Mouse (Mus musculus) right cerebral cortex, postnatal 36 days (tissue): ENCODE measurements around the gene Trio.

Experiments used
- DNase-seq, 2 experiments: peaks; one replicate each; pipeline ENCODE4 v3.0.0; 2022; ENCODE audit warnings: low spot score in 2 of 2, mixed read lengths in 1 of 2

Gene Trio

GRCm38 (mm10) chr15:27992596-27992995 lies 33.1 kb downstream of the Trio start:
- no peak for DNase-seq

- DNase-seq, result no peak
Measured at GRCm38 (mm10) chr15:27991892-27992593, 33.6 kb downstream of the Trio start.

GRCm38 (mm10) chr15:27991066-27991701 lies 34.5 kb downstream of the Trio start:
- no peak for DNase-seq

- DNase-seq, result no peak
Measured at GRCm38 (mm10) chr15:27987979-27988378, 37.7 kb downstream of the Trio start.

GRCm38 (mm10) chr15:27984881-27985280 lies 40.8 kb downstream of the Trio start:
- DNase-seq, result no peak

- DNase-seq, result no peak
Measured at GRCm38 (mm10) chr15:27981764-27982500, 43.7 kb downstream of the Trio start.

- no peak for DNase-seq
Measured at GRCm38 (mm10) chr15:27981258-27981657, 44.4 kb downstream of the Trio start.

GRCm38 (mm10) chr15:27980436-27980835 lies 45.2 kb downstream of the Trio start:
- DNase-seq, result no peak

GRCm38 (mm10) chr15:27976950-27977349 lies 48.7 kb downstream of the Trio start:
- no peak for DNase-seq

GRCm38 (mm10) chr15:27976366-27976765 lies 49.3 kb downstream of the Trio start:
- no peak for DNase-seq

- no peak for DNase-seq
Measured at GRCm38 (mm10) chr15:27974637-27975036, 51.0 kb downstream of the Trio start.

- DNase-seq, result no peak
Measured at GRCm38 (mm10) chr15:27968183-27968582, 57.5 kb downstream of the Trio start.

- DNase-seq, result no peak
Measured at GRCm38 (mm10) chr15:27967128-27967876, 58.3 kb downstream of the Trio start.

- DNase-seq, result no peak
Measured at GRCm38 (mm10) chr15:27964877-27965276, 60.8 kb downstream of the Trio start.

- DNase-seq, result no peak
Measured at GRCm38 (mm10) chr15:27963506-27963905, 62.1 kb downstream of the Trio start.

GRCm38 (mm10) chr15:27960642-27961041 lies 65.0 kb downstream of the Trio start:
- DNase-seq, result no peak

- no peak for DNase-seq
Measured at GRCm38 (mm10) chr15:27957867-27958266, 67.8 kb downstream of the Trio start.

- DNase-seq, result no peak
Measured at GRCm38 (mm10) chr15:27955614-27956013, 70.0 kb downstream of the Trio start.

- peak in 1 of 2 experiments; percentile 43 for DNase-seq
Measured at GRCm38 (mm10) chr15:27954356-27954755, 71.3 kb downstream of the Trio start.

GRCm38 (mm10) chr15:27953570-27953969 lies 72.1 kb downstream of the Trio start:
- no peak for DNase-seq

- DNase-seq, result no peak
Measured at GRCm38 (mm10) chr15:27951195-27951594, 74.5 kb downstream of the Trio start.

GRCm38 (mm10) chr15:27949196-27949595 lies 76.5 kb downstream of the Trio start:
- DNase-seq, result no peak
